12 mouse cellular contexts compared by ENCODE assay signal in genomic region chr4:119682596-119682995, GRCm38 (mm10). TPM values are rescaled to one million over a fixed set of nuclear protein-coding genes. Genes with fewer than 3 reads are reported as not detected.
DNase-seq lines count a peak whose midpoint lies in the region; ATAC-seq lines count a peak whose summit lies in the region.
"Had no signal": no experiment of that assay in that cellular context is flagged by ENCODE, and none has a peak within 500 bp of the region (broad histone marks: within the 10 kb centered on the region; RNA-seq: fewer than 3 reads in every experiment).

No protein-coding gene starts in this region.

- no peak overlapping the region for H3K4me2 ChIP-seq in kidney, embryonic 16.5 days (replicated peaks; ENCODE audit: low read depth, low read length)
- H3K4me2 ChIP-seq in neural tube, embryonic 13.5 days = no peak overlapping the region
- H3K4me2 ChIP-seq: liver, embryonic 12.5 days had no signal

- H3K4me3 ChIP-seq in kidney, embryonic 16.5 days (ENCODE audit: low read length) = no peak overlapping the region
- H3K4me3 ChIP-seq in neural tube, embryonic 13.5 days = no peak overlapping the region
- H3K4me3 ChIP-seq: gastrocnemius, adult 2 months; liver, embryonic 12.5 days had no signal

- ATAC-seq in kidney, embryonic 16.5 days (ENCODE audit: low FRiP score, low TSS enrichment) = peak; percentile 67; the same call in 1 of the 2 replicates
- ATAC-seq in neural tube, embryonic 13.5 days (ENCODE audit: low read depth) = 0 out of 2 replicates have a peak, but pooled peaks have one; percentile 19
- no peak for ATAC-seq in granulocyte monocyte progenitor cell, adult 5-6 weeks (replicated peaks; ENCODE audit: poor library complexity, severe bottlenecking)
- ATAC-seq: liver, embryonic 12.5 days; Patski had no signal

- peak; percentile 44 to 68 for DNase-seq in cerebellum, postnatal 10 days
- no peak for DNase-seq in cerebellum, adult 11-12 months
- DNase-seq in kidney, adult 18-20 months = no peak
- peak; percentile 37 for DNase-seq in embryo, embryonic 11 days
- no peak for DNase-seq in ovary, adult 18-20 months (ENCODE audit: low spot score)
- DNase-seq: gastrocnemius, adult 2 months; heart, postnatal 14 days had no signal

- H3K9me3 ChIP-seq in kidney, embryonic 16.5 days (ENCODE audit: low read length) = no peaks in the 10 kb centered on the region
- H3K9me3 ChIP-seq in neural tube, embryonic 13.5 days = 0 out of 2 replicates have a peak, but pooled peaks cover 4% of the 10 kb centered on the region
- H3K9me3 ChIP-seq: liver, embryonic 12.5 days had no signal

- H3K9ac ChIP-seq in kidney, embryonic 16.5 days (replicated peaks; ENCODE audit: low read length) = no peak overlapping the region
- H3K9ac ChIP-seq in neural tube, embryonic 13.5 days = no peak overlapping the region
- H3K9ac ChIP-seq: liver, embryonic 12.5 days had no signal

- H3K27me3 ChIP-seq in kidney, embryonic 16.5 days (ENCODE audit: insufficient read depth, low read length) = no peaks in the 10 kb centered on the region
- no peaks in the 10 kb centered on the region for H3K27me3 ChIP-seq in neural tube, embryonic 13.5 days
- H3K27me3 ChIP-seq: liver, embryonic 12.5 days; Patski had no signal

- 34% methylated on average over 5 of the region's 5 CpGs for WGBS in kidney, embryonic 16.5 days
- WGBS in neural tube, embryonic 13.5 days = 32% methylated on average over 5 of the region's 5 CpGs

- H3K27ac ChIP-seq in kidney, embryonic 16.5 days (ENCODE audit: low read length) = no peak overlapping the region
- H3K27ac ChIP-seq in neural tube, embryonic 13.5 days (replicated peaks) = no peak overlapping the region
- H3K27ac ChIP-seq: gastrocnemius, adult 2 months; liver, embryonic 12.5 days had no signal

- H3K4me1 ChIP-seq in kidney, embryonic 16.5 days (ENCODE audit: insufficient read depth, low read length) = no peaks in the 10 kb centered on the region
- H3K4me1 ChIP-seq in neural tube, embryonic 13.5 days (replicated peaks) = peaks cover 12% of the 10 kb centered on the region; the same call in 1 of the 2 replicates
- H3K4me1 ChIP-seq: liver, embryonic 12.5 days had no signal

- no peaks in the 10 kb centered on the region for H3K36me3 ChIP-seq in kidney, embryonic 16.5 days (ENCODE audit: insufficient read depth, low read length)
- H3K36me3 ChIP-seq in neural tube, embryonic 13.5 days = no peaks in the 10 kb centered on the region
- H3K36me3 ChIP-seq: liver, embryonic 12.5 days had no signal

RNA-seq across cellular contexts. Expression of gene Guca2b, which starts 23.8 kb away (rescaled TPM):
- 4.1 and 6.0 TPM in 2 replicates for polyA plus RNA-seq in kidney, embryonic 16.5 days (2015; fragmentation: Nextera tagmentation; extraction: Ambion mirVana)
- not detected in 2 replicates for polyA plus RNA-seq in neural tube, embryonic 13.5 days (2015; fragmentation: Nextera tagmentation; extraction: Ambion mirVana)
- not detected in 2 replicates for total RNA-seq in granulocyte monocyte progenitor cell, adult 5-6 weeks (2014; fragmentation: Nextera tagmentation)
- not detected in 2 replicates for total RNA-seq in granulocyte monocyte progenitor cell, adult 5-6 weeks (2017)
- total RNA-seq: gastrocnemius, adult 2 months; heart, postnatal 14 days had no signal

RNA-seq across cellular contexts. Expression of gene Guca2a, which starts 45.1 kb away (rescaled TPM):
- 11.4 and 13.4 TPM in 2 replicates for polyA plus RNA-seq in kidney, embryonic 16.5 days (2015; fragmentation: Nextera tagmentation; extraction: Ambion mirVana)
- polyA plus RNA-seq in neural tube, embryonic 13.5 days (2015; fragmentation: Nextera tagmentation; extraction: Ambion mirVana) = not detected in 2 replicates
- not detected in 2 replicates for total RNA-seq in granulocyte monocyte progenitor cell, adult 5-6 weeks (2014; fragmentation: Nextera tagmentation)
- not detected in 2 replicates for total RNA-seq in granulocyte monocyte progenitor cell, adult 5-6 weeks (2017)
- total RNA-seq: gastrocnemius, adult 2 months; heart, postnatal 14 days had no signal
- polyA plus RNA-seq: liver, embryonic 12.5 days; Patski had no signal

RNA-seq across cellular contexts. Expression of gene Hivep3, which starts 51.0 kb away (rescaled TPM):
- 6.6 and 7.0 TPM in 2 replicates for polyA plus RNA-seq in kidney, embryonic 16.5 days (2015; fragmentation: Nextera tagmentation; extraction: Ambion mirVana)
- 18.2 and 20.6 TPM in 2 replicates for polyA plus RNA-seq in neural tube, embryonic 13.5 days (2015; fragmentation: Nextera tagmentation; extraction: Ambion mirVana)
- total RNA-seq in granulocyte monocyte progenitor cell, adult 5-6 weeks (2014; fragmentation: Nextera tagmentation) = 5.8 and 11.9 TPM in 2 replicates
- total RNA-seq in granulocyte monocyte progenitor cell, adult 5-6 weeks (2017) = 2.1 and 4.4 TPM in 2 replicates

Comparison
In these comparisons a context has a peak if more than half of its experiments do, and no peak if none do; other contexts are left out.
1. DNase-seq: peak in cerebellum, postnatal 10 days (2 of 2) and embryo, embryonic 11 days (single experiment); none in cerebellum, adult 11-12 months (single experiment), kidney, adult 18-20 months (single experiment) and ovary, adult 18-20 months (single experiment).
2. RNA of gene Guca2a, which starts 45.1 kb away (polyA plus RNA-seq): 11.4 to 13.4 TPM in kidney, embryonic 16.5 days; not detected in neural tube, embryonic 13.5 days; every median in the first group is over 10 times any median in the second.